Mouse (Mus musculus): ENCODE data around the gene Hsdl1. TPM values are rescaled to one million over a fixed set of nuclear protein-coding genes. Genes with fewer than 3 reads are reported as not detected.

The Hsdl1 gene
- polyA plus RNA-seq, 1 experiment from 2014 or later = 43.1 TPM

GRCm38 (mm10) chr8:119566367-119566766, 8.6 kb downstream of the Hsdl1 start:
- Histone ChIP-seq H3K4me1 (ENCODE audit: insufficient read depth, low read length) (no peaks in the 10 kb centered on the region), H3K9me3 (ENCODE audit: low read length) (no peaks in the 10 kb centered on the region), H3K4me2 (replicated peaks; ENCODE audit: low read depth, low read length) (no peak overlapping the region), H3K4me3 (ENCODE audit: low read length) (no peak overlapping the region), H3K27me3 (ENCODE audit: insufficient read depth, low read length) (no peaks in the 10 kb centered on the region), H3K27ac (ENCODE audit: low read length) (no peak overlapping the region), H3K36me3 (ENCODE audit: insufficient read depth, low read length) (peaks cover 29% of the 10 kb centered on the region; the same call in 1 of the 2 replicates), H3K9ac (replicated peaks; ENCODE audit: low read length) (no peak overlapping the region)
- 77% methylated on average over 11 of the region's 11 CpGs for WGBS
- ATAC-seq (ENCODE audit: low FRiP score, low TSS enrichment) = no peak

GRCm38 (mm10) chr8:119563849-119564251, 11.1 kb downstream of the Hsdl1 start:
- no peaks in the 10 kb centered on the region for H3K27me3 ChIP-seq (ENCODE audit: insufficient read depth, low read length)
- no peak for ATAC-seq (ENCODE audit: low FRiP score, low TSS enrichment)
- no peaks in the 10 kb centered on the region for H3K9me3 ChIP-seq (ENCODE audit: low read length)
- H3K9ac ChIP-seq (replicated peaks; ENCODE audit: low read length) = no peak overlapping the region
- peaks cover 4% of the 10 kb centered on the region; the same call in 1 of the 2 replicates for H3K4me1 ChIP-seq (ENCODE audit: insufficient read depth, low read length)
- no peak overlapping the region for H3K4me2 ChIP-seq (replicated peaks; ENCODE audit: low read depth, low read length)
- H3K36me3 ChIP-seq (ENCODE audit: insufficient read depth, low read length) = peaks cover 29% of the 10 kb centered on the region; the same call in 1 of the 2 replicates
- H3K27ac ChIP-seq (ENCODE audit: low read length) = no peak overlapping the region
- no peak overlapping the region for H3K4me3 ChIP-seq (ENCODE audit: low read length)
- WGBS = 90% methylated on average over 14 of the region's 14 CpGs

- H3K36me3 ChIP-seq (ENCODE audit: insufficient read depth, low read length) = peaks cover 17% of the 10 kb centered on the region; the same call in 1 of the 2 replicates
- WGBS = 91% methylated on average over 6 of the region's 6 CpGs
- peaks cover 21% of the 10 kb centered on the region for H3K4me1 ChIP-seq (ENCODE audit: insufficient read depth, low read length)
- no peaks in the 10 kb centered on the region for H3K9me3 ChIP-seq (ENCODE audit: low read length)
- H3K9ac ChIP-seq (replicated peaks; ENCODE audit: low read length) = peak overlapping the region; percentile 78
- H3K4me3 ChIP-seq (ENCODE audit: low read length) = no peak overlapping the region
- no peaks in the 10 kb centered on the region for H3K27me3 ChIP-seq (ENCODE audit: insufficient read depth, low read length)
- peak overlapping the region; percentile 76 for H3K27ac ChIP-seq (ENCODE audit: low read length)
- no peak for ATAC-seq (ENCODE audit: low FRiP score, low TSS enrichment)
- no peak overlapping the region for H3K4me2 ChIP-seq (replicated peaks; ENCODE audit: low read depth, low read length)
Measured at GRCm38 (mm10) chr8:119559402-119559720, 15.6 kb downstream of the Hsdl1 start.

GRCm38 (mm10) chr8:119558603-119559401, 16.2 kb downstream of the Hsdl1 start, which contains the start of gene Mbtps1:
Gene Mbtps1, minus strand, starts transcription at chr8:119558735.
- Histone ChIP-seq H3K27me3 (ENCODE audit: insufficient read depth, low read length) (no peaks in the 10 kb centered on the region), H3K9me3 (ENCODE audit: low read length) (no peaks in the 10 kb centered on the region), H3K9ac (replicated peaks; ENCODE audit: low read length) (peak within 1 kb of the TSS; percentile 90), H3K4me3 (ENCODE audit: low read length) (peak within 1 kb of the TSS; percentile 83), H3K4me2 (replicated peaks; ENCODE audit: low read depth, low read length) (peak within 1 kb of the TSS; percentile 83), H3K36me3 (ENCODE audit: insufficient read depth, low read length) (peaks cover 12% of the 10 kb centered on the region; the same call in 1 of the 2 replicates), H3K27ac (ENCODE audit: low read length) (peak within 1 kb of the TSS; percentile 92), H3K4me1 (ENCODE audit: insufficient read depth, low read length) (peaks cover 21% of the 10 kb centered on the region)
- peak; percentile 97 for ATAC-seq (ENCODE audit: low FRiP score, low TSS enrichment)
- WGBS = 5% methylated on average over 63 of the region's 63 CpGs

DNA sequence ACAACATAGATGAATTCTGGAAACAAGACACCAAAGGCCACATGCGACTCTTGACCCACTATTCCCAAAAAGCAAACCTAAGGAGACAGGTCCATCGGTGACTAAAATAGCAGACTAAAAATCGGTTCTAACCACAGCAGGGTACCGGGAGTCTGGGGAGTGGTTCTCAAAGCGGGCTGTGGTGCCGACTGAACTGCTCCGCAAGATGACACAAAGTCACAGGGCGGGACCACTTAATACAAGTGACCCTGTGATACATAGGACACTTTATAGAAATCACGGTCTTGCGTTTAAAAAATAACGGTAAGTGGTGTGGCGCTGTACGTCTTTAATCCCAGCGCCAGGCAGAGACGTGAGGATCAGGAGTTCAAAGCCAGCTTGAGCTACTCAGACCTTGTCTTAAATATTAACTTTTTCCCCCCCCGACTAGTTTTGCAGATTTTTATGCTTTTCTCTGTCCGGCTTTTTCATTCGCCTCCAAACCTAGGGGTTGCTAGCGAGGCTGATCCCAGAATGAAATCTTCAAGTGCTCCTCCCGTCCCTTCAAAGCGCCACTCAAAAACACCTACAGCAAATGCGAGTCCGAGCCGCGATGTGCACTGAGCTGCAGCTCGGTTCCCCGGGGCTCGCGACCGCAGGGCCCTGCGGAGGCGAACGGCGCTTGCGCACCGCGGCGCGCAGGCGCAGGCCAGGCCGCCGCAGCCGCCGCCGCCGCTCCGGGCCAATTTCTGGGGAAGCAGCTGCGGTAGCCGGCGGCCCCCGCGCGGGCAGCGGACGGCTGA, 17.0 kb downstream of the Hsdl1 start:
- Histone ChIP-seq H3K27ac (ENCODE audit: low read length) (peak overlapping the region; percentile 92), H3K4me3 (ENCODE audit: low read length) (peak overlapping the region; percentile 83), H3K36me3 (ENCODE audit: insufficient read depth, low read length) (peaks cover 4% of the 10 kb centered on the region; the same call in 1 of the 2 replicates), H3K4me1 (ENCODE audit: insufficient read depth, low read length) (peaks cover 24% of the 10 kb centered on the region), H3K9ac (replicated peaks; ENCODE audit: low read length) (peak overlapping the region; percentile 90), H3K27me3 (ENCODE audit: insufficient read depth, low read length) (no peaks in the 10 kb centered on the region), H3K4me2 (replicated peaks; ENCODE audit: low read depth, low read length) (peak overlapping the region; percentile 83), H3K9me3 (ENCODE audit: low read length) (no peaks in the 10 kb centered on the region)
- peak; percentile 92 for ATAC-seq (ENCODE audit: low FRiP score, low TSS enrichment)
- under 1% methylated on average over 55 of the region's 55 CpGs for WGBS

- Histone ChIP-seq H3K9me3 (ENCODE audit: low read length) (no peaks in the 10 kb centered on the region), H3K4me2 (replicated peaks; ENCODE audit: low read depth, low read length) (peak overlapping the region; percentile 83), H3K4me1 (ENCODE audit: insufficient read depth, low read length) (peaks cover 27% of the 10 kb centered on the region), H3K27me3 (ENCODE audit: insufficient read depth, low read length) (no peaks in the 10 kb centered on the region), H3K9ac (replicated peaks; ENCODE audit: low read length) (peak overlapping the region; percentile 90), H3K36me3 (ENCODE audit: insufficient read depth, low read length) (no peaks in the 10 kb centered on the region), H3K27ac (ENCODE audit: low read length) (no peak overlapping the region), H3K4me3 (ENCODE audit: low read length) (peak overlapping the region; percentile 83)
- WGBS = 72% methylated on average over 9 of the region's 9 CpGs
- no peak for ATAC-seq (ENCODE audit: low FRiP score, low TSS enrichment)
Measured at GRCm38 (mm10) chr8:119557132-119557531, 17.9 kb downstream of the Hsdl1 start.

GRCm38 (mm10) chr8:119555861-119556260, 19.1 kb downstream of the Hsdl1 start:
- 78% methylated on average over 6 of the region's 6 CpGs for WGBS
- Histone ChIP-seq H3K4me1 (ENCODE audit: insufficient read depth, low read length) (peaks cover 27% of the 10 kb centered on the region), H3K9ac (replicated peaks; ENCODE audit: low read length) (no peak overlapping the region), H3K9me3 (ENCODE audit: low read length) (no peaks in the 10 kb centered on the region), H3K36me3 (ENCODE audit: insufficient read depth, low read length) (no peaks in the 10 kb centered on the region), H3K27ac (ENCODE audit: low read length) (no peak overlapping the region), H3K4me3 (ENCODE audit: low read length) (no peak overlapping the region), H3K27me3 (ENCODE audit: insufficient read depth, low read length) (no peaks in the 10 kb centered on the region), H3K4me2 (replicated peaks; ENCODE audit: low read depth, low read length) (no peak overlapping the region)
- no peak for ATAC-seq (ENCODE audit: low FRiP score, low TSS enrichment)

GRCm38 (mm10) chr8:119552967-119553366, 22.0 kb downstream of the Hsdl1 start:
- H3K27ac ChIP-seq (ENCODE audit: low read length) = no peak overlapping the region
- no peak overlapping the region for H3K4me2 ChIP-seq (replicated peaks; ENCODE audit: low read depth, low read length)
- H3K27me3 ChIP-seq (ENCODE audit: insufficient read depth, low read length) = no peaks in the 10 kb centered on the region
- H3K9ac ChIP-seq (replicated peaks; ENCODE audit: low read length) = no peak overlapping the region
- peaks cover 23% of the 10 kb centered on the region for H3K4me1 ChIP-seq (ENCODE audit: insufficient read depth, low read length)
- no peak overlapping the region for H3K4me3 ChIP-seq (ENCODE audit: low read length)
- H3K36me3 ChIP-seq (ENCODE audit: insufficient read depth, low read length) = no peaks in the 10 kb centered on the region
- WGBS = 66% methylated on average over 2 of the region's 2 CpGs
- no peak for ATAC-seq (ENCODE audit: low FRiP score, low TSS enrichment)
- no peaks in the 10 kb centered on the region for H3K9me3 ChIP-seq (ENCODE audit: low read length)

- H3K9me3 ChIP-seq (ENCODE audit: low read length) = no peaks in the 10 kb centered on the region
- H3K4me3 ChIP-seq (ENCODE audit: low read length) = no peak overlapping the region
- no peak for ATAC-seq (ENCODE audit: low FRiP score, low TSS enrichment)
- WGBS = 64% methylated on average over 7 of the region's 7 CpGs
- H3K36me3 ChIP-seq (ENCODE audit: insufficient read depth, low read length) = peaks cover 28% of the 10 kb centered on the region
- H3K27ac ChIP-seq (ENCODE audit: low read length) = no peak overlapping the region
- H3K4me1 ChIP-seq (ENCODE audit: insufficient read depth, low read length) = peaks cover 6% of the 10 kb centered on the region; the same call in 1 of the 2 replicates
- H3K4me2 ChIP-seq (replicated peaks; ENCODE audit: low read depth, low read length) = no peak overlapping the region
- no peaks in the 10 kb centered on the region for H3K27me3 ChIP-seq (ENCODE audit: insufficient read depth, low read length)
- no peak overlapping the region for H3K9ac ChIP-seq (replicated peaks; ENCODE audit: low read length)
Measured at GRCm38 (mm10) chr8:119548560-119549113, 26.3 kb downstream of the Hsdl1 start.
